Mouse (Mus musculus): ENCODE results near the gene Hoxb8. TPM values are rescaled to one million over a fixed set of nuclear protein-coding genes. Genes with fewer than 3 reads are reported as not detected.

The Hoxb8 gene
- total RNA-seq (2014; rRNA removed) (not detected in 2 replicates), polyA plus RNA-seq (2012; rRNA removed) (0.04 TPM in 1 of 2 replicates, not detected in the other)

DNA sequence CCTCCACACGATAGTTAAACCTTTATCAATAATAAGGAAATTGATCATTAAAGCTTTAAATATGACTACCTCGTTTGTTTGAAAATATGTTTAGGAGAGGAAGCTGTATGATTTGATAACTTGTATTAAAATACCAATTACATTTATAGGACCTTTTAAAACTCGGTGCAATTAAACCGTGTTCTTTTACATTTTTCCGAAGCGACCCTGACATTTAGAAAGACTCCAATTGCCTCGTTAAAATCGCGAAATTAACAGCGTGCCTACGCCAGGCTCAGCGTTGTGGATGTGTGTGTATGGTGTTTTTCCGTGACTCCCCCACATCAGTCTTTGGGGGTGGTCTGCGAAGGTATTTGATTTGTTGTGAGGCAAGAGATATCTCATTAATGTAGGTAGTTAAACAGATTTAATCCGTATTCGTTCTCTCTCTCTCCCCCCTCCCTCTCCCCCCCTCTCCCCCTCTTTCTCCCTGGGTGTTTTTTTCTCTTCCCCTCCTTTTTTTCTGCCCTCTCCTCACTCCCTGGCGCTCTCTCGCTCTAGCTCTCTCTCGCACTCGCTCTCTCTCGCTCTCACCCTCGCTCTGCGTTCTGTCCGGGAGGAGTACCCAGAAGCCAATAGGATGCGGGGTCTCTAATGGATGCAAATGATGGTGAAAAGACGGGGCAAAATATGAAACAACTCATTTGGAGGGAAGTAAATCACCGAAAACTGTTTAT is at the start of gene Hoxb8:
Hoxb8 (plus strand) TSS at position 51 of the 716 bp plus-strand sequence.
- Histone ChIP-seq H3K9ac (ENCODE audit: low read depth, low read length) (no peak within 1 kb of the TSS), H3K27me3 (ENCODE audit: control insufficient read depth, insufficient read depth, low read length) (peaks cover 40% of the 10 kb centered on the region), H3K79me2 (ENCODE audit: control insufficient read depth, insufficient read depth, low read length) (no peaks in the 10 kb centered on the region), H3K4me1 (ENCODE audit: control insufficient read depth, insufficient read depth, low read length) (peaks cover 3% of the 10 kb centered on the region; the same call in 1 of the 2 replicates), H3K4me3 (ENCODE audit: insufficient read depth, low read depth, low read length) (no peak within 1 kb of the TSS), H3K27ac (replicated peaks; ENCODE audit: insufficient read depth, low read depth, low read length) (no peak within 1 kb of the TSS), H3K36me3 (ENCODE audit: control insufficient read depth, insufficient read depth, low read length) (no peaks in the 10 kb centered on the region)
- no peak for TF ChIP-seq CTCF (IDR thresholded peaks at IDR 0.05; ENCODE audit: low read depth, low read length)
- no peak for TF ChIP-seq POLR2A (IDR thresholded peaks at IDR 0.05; ENCODE audit: extremely low read depth, insufficient read depth, low read length)
- 10% methylated on average over 27 of the region's 27 CpGs for WGBS
- DNase-seq (ENCODE audit: extremely low read depth, low read depth, low spot score), result no peak

DNA sequence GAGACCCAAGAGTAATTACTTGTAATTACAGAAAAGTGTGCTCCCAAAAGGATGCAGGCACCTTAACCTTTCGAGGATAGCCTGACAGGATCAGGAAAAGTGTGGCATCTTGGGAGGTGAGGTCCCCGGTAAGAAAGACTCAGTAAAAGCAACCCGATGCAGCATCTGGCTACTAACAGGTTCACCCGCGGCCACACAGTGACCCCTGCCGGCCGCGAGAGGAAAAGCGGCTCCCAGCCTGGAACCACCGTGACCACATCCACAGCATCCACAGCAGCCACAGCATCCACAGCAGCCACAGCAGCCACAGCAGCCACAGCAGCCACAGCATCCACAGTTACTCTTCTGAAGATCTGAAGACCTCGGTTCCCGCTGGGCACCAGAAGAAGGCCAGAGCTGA is 46.8 kb upstream of the Hoxb8 start:
- Histone ChIP-seq H3K4me1 (ENCODE audit: control insufficient read depth, insufficient read depth, low read length) (no peaks in the 10 kb centered on the region), H3K9ac (ENCODE audit: low read depth, low read length) (no peak overlapping the region), H3K36me3 (ENCODE audit: control insufficient read depth, insufficient read depth, low read length) (no peaks in the 10 kb centered on the region), H3K27ac (replicated peaks; ENCODE audit: insufficient read depth, low read depth, low read length) (no peak overlapping the region), H3K27me3 (ENCODE audit: control insufficient read depth, insufficient read depth, low read length) (peaks cover 3% of the 10 kb centered on the region; the same call in 1 of the 2 replicates), H3K4me3 (ENCODE audit: insufficient read depth, low read depth, low read length) (no peak overlapping the region), H3K79me2 (ENCODE audit: control insufficient read depth, insufficient read depth, low read length) (no peaks in the 10 kb centered on the region)
- DNase-seq (ENCODE audit: extremely low read depth, low read depth, low spot score), result no peak
- TF ChIP-seq CTCF (IDR thresholded peaks at IDR 0.05; ENCODE audit: low read depth, low read length), result peak; percentile 87
- TF ChIP-seq POLR2A (IDR thresholded peaks at IDR 0.05; ENCODE audit: extremely low read depth, insufficient read depth, low read length), result no peak
- 3% methylated on average over 12 of the region's 12 CpGs for WGBS

DNA sequence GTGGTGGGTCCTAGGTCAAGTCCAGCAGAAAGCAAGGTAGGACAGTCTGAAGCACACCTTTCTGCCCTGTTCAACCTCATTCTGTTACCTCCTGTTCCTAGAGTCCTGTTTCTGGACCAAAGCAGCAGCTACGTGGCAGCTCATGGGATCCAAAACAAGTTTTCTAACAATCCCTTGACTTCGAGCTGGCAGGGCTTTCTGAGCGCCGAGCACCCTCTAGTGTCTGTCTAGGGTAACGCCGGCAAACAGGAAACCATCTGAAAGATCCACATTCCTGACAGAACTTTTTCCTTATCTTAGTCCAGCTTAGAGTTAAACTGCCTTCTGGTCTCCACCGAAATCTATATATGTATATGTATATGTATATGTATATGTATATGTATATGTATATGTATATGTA is 41.5 kb upstream of the Hoxb8 start:
- H3K9ac ChIP-seq (ENCODE audit: low read depth, low read length), result no peak overlapping the region
- no peak overlapping the region for H3K27ac ChIP-seq (replicated peaks; ENCODE audit: insufficient read depth, low read depth, low read length)
- no peaks in the 10 kb centered on the region for H3K4me1 ChIP-seq (ENCODE audit: control insufficient read depth, insufficient read depth, low read length)
- H3K4me3 ChIP-seq (ENCODE audit: insufficient read depth, low read depth, low read length), result no peak overlapping the region
- peaks cover 2% of the 10 kb centered on the region; the same call in 1 of the 2 replicates for H3K27me3 ChIP-seq (ENCODE audit: control insufficient read depth, insufficient read depth, low read length)
- H3K79me2 ChIP-seq (ENCODE audit: control insufficient read depth, insufficient read depth, low read length), result no peaks in the 10 kb centered on the region
- H3K36me3 ChIP-seq (ENCODE audit: control insufficient read depth, insufficient read depth, low read length), result no peaks in the 10 kb centered on the region
- TF ChIP-seq POLR2A (IDR thresholded peaks at IDR 0.05; ENCODE audit: extremely low read depth, insufficient read depth, low read length) (no peak), CTCF (IDR thresholded peaks at IDR 0.05; ENCODE audit: low read depth, low read length) (peak; percentile 86)
- DNase-seq (ENCODE audit: extremely low read depth, low read depth, low spot score), result peak; percentile 30
- WGBS, result 2% methylated on average over 7 of the region's 7 CpGs

DNA sequence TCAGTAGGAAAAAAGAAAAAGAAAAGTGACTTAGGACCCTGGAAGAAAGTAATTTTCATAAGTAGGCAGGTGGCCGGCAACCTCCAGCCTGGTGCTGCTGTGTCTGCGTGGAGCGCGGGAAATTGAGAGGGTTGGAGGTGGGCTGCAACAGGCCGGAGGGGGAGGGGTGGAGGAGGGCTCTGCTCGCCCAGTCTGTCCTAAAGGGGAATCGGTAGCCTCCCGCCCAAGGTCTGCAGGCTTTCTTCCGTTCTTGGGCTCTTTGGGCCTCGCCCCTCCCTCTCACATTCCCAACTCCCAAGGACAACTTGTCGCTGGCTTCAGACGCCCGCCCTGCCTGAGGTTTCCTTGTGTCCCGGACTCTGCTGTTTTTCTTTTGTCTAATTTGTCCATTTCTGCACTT is 30.8 kb upstream of the Hoxb8 start:
- no peaks in the 10 kb centered on the region for H3K36me3 ChIP-seq (ENCODE audit: control insufficient read depth, insufficient read depth, low read length)
- no peaks in the 10 kb centered on the region for H3K4me1 ChIP-seq (ENCODE audit: control insufficient read depth, insufficient read depth, low read length)
- DNase-seq (ENCODE audit: extremely low read depth, low read depth, low spot score), result no peak
- no peak for TF ChIP-seq POLR2A (IDR thresholded peaks at IDR 0.05; ENCODE audit: extremely low read depth, insufficient read depth, low read length)
- TF ChIP-seq CTCF (IDR thresholded peaks at IDR 0.05; ENCODE audit: low read depth, low read length), result no peak
- no peak overlapping the region for H3K27ac ChIP-seq (replicated peaks; ENCODE audit: insufficient read depth, low read depth, low read length)
- WGBS, result 3% methylated on average over 14 of the region's 14 CpGs
- no peak overlapping the region for H3K4me3 ChIP-seq (ENCODE audit: insufficient read depth, low read depth, low read length)
- no peak overlapping the region for H3K9ac ChIP-seq (ENCODE audit: low read depth, low read length)
- peaks cover 13% of the 10 kb centered on the region; the same call in 1 of the 2 replicates for H3K27me3 ChIP-seq (ENCODE audit: control insufficient read depth, insufficient read depth, low read length)
- H3K79me2 ChIP-seq (ENCODE audit: control insufficient read depth, insufficient read depth, low read length), result no peaks in the 10 kb centered on the region

DNA sequence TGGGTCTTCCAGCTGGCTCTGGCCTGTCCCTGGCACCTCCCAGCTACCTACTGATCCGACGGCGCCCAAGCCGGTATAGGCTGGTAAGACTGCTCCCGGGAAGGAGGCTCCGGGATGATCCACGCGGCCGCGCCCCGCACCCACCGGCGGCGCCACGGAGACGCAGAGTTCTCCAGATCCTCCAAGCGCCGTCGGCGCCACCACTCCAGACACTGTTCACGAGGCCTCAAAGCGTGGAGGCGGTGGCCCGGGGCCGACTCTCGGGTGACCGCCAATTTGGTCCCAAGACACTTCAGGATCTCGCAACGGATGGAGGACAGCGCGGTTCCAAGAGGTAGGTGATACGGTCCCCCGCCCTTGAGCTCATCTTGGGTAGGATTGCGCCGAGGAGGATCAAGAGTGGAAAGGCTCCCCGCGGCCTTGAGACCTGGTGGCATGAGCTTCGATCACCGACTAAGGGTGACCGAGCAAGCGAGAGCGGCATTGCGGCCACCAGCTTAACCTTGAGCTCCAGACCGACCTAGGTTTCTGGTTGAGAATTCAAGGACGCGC is 30.1 kb upstream of the Hoxb8 start:
- Histone ChIP-seq H3K4me1 (ENCODE audit: control insufficient read depth, insufficient read depth, low read length) (no peaks in the 10 kb centered on the region), H3K79me2 (ENCODE audit: control insufficient read depth, insufficient read depth, low read length) (no peaks in the 10 kb centered on the region), H3K27ac (replicated peaks; ENCODE audit: insufficient read depth, low read depth, low read length) (no peak overlapping the region), H3K27me3 (ENCODE audit: control insufficient read depth, insufficient read depth, low read length) (peaks cover 13% of the 10 kb centered on the region; the same call in 1 of the 2 replicates), H3K9ac (ENCODE audit: low read depth, low read length) (no peak overlapping the region), H3K4me3 (ENCODE audit: insufficient read depth, low read depth, low read length) (no peak overlapping the region), H3K36me3 (ENCODE audit: control insufficient read depth, insufficient read depth, low read length) (no peaks in the 10 kb centered on the region)
- no peak for DNase-seq (ENCODE audit: extremely low read depth, low read depth, low spot score)
- 4% methylated on average over 46 of the region's 46 CpGs for WGBS
- TF ChIP-seq CTCF (IDR thresholded peaks at IDR 0.05; ENCODE audit: low read depth, low read length), result no peak
- no peak for TF ChIP-seq POLR2A (IDR thresholded peaks at IDR 0.05; ENCODE audit: extremely low read depth, insufficient read depth, low read length)

Data from liver, adult 2 months (tissue).